Mouse (Mus musculus) cerebellum, adult 2 months (tissue): ENCODE measurements at regions not wholly inside any gene's neighbourhood (a gene's known extent, or its start where the extent isn't known, plus 50 kb on each side); places are given as distances from the start of the nearest gene placed in this dataset.

Experiments used
- DNase-seq, 2 experiments: peaks; one replicate each; pipeline ENCODE4 v3.0.0; 2021
- H3K27ac ChIP-seq: fragments of 200-500 bp; 2 replicates; pipeline ENCODE4 v1.5.1; 2012; ENCODE audit warnings: low read length, control low read depth, inconsistent platforms; ENCODE audit not compliant: insufficient read depth
- H3K27me3 ChIP-seq: fragments of 200-500 bp; 2 replicates; pipeline ENCODE4 v1.6.1; 2012; ENCODE audit warnings: inconsistent platforms, mild to moderate bottlenecking, low read length, moderate library complexity; ENCODE audit not compliant: control insufficient read depth, insufficient read depth
- H3K4me1 ChIP-seq: fragments of 200-500 bp; 2 replicates; pipeline ENCODE4 v1.6.1; 2011; ENCODE audit warnings: low read length; ENCODE audit not compliant: control insufficient read depth, insufficient read depth
- H3K4me3 ChIP-seq: fragments of 200-500 bp; replicated peaks from 2 replicates; pipeline ENCODE3; 2011; ENCODE audit warnings: mild to moderate bottlenecking, low read depth, low read length, control low read depth; ENCODE audit not compliant: insufficient read depth
- CTCF ChIP-seq: fragments of 200-500 bp; IDR thresholded peaks from 2 replicates; pipeline ENCODE4 v1.5.1; 2011; ENCODE audit warnings: low read depth, mild to moderate bottlenecking, control low read depth, low read length, moderate library complexity, borderline replicate concordance; ENCODE audit not compliant: insufficient read depth
- POLR2A ChIP-seq: fragments of 200-500 bp; IDR thresholded peaks from 2 replicates; pipeline ENCODE4 v1.6.1; 2011; ENCODE audit warnings: low read length, control low read depth, borderline replicate concordance; ENCODE audit not compliant: insufficient read depth
- WGBS: fragments of 180-500 bp; shearing (Covaris S2); methylation state at CpG from one replicate; pipeline ENCODE4 v1.1.7; 2018; 5-methylcytosine and 5-hydroxymethylcytosine counted together

DNA sequence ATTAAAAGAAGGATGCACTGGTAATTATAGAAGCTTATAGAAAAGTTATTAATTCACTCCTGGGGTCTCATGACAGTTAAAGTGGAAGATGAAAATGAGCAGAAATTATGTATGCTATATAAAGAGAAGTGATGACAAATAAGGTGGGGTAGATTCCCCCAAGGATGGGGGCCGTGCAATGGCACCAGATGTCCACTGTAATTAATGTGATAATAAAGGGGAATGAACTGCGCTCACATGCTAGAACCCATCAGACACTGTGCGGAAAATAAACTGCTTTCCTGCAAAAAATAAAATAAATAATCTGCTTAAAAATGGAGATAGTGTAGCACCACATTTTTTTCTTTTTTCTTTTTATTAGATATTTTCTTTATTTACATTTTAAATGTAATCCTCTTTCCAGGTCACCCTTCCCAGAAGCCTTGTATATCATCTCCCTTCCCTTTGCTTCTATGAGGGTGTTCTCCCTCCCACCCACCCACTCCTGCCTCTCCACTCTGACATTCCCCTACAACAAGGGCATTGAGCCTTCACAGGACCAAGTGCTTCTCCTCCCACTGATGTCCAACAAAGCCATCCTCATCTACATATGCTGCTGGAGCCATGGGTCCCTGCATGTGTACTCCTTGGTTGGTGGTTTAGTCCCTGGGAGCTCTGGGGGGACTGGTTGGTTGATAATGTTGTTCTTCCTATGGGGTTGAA, 934.0 kb upstream of the Pcdh20 start:
- no peak overlapping the region for H3K27ac ChIP-seq
- 67% methylated on average over 3 of the region's 3 CpGs for WGBS

DNA sequence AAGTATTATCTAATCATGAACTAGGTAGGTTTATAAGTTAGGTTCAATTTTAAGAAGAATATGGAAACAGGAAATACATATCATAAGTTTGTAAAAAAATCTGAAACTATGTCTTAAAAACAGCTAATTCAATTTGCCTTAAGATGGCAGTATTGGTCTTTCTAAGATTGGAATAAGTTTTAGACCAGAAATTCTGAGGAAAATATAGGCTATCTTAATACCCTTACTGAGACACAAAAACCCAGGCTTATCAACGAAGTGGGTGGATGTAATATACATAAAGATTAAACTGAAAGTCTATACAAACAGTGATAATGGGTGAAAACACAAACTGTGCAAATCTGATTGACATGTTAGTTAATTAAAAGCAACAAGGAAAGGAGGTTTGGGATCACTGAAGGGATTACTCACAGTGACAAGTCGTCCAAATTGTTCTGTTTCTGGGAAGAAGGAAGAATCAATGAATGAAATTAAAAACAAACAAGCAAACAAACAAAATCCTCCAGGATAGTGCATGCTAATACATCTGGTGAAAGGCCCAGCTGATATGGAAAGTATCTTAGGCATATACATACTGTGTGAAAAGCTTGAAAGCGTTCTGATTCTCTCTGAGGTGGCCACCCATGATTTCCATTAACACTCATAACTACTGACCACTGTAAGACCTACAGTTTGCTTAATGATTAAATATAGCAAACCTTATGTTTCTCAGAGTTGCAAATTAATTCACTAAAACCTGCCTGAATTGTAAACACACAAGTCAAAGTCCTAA, 931.6 kb upstream of the Pcdh20 start:
- Histone ChIP-seq H3K27ac (no peak overlapping the region), H3K27me3 (no peaks in the 10 kb centered on the region), H3K4me1 (no peaks in the 10 kb centered on the region), H3K4me3 (no peak overlapping the region)
- DNase-seq: no peak
- 45% methylated on average over 3 of the region's 3 CpGs for WGBS
- TF ChIP-seq CTCF (no peak), POLR2A (no peak)

More for the DNA sequence above, 934.0 kb upstream of the Pcdh20 start:
- H3K4me3 ChIP-seq: no peak overlapping the region
- no peak for DNase-seq
- H3K27me3 ChIP-seq: no peaks in the 10 kb centered on the region
- no peak for TF ChIP-seq CTCF
- no peak for TF ChIP-seq POLR2A
- no peaks in the 10 kb centered on the region for H3K4me1 ChIP-seq

DNA sequence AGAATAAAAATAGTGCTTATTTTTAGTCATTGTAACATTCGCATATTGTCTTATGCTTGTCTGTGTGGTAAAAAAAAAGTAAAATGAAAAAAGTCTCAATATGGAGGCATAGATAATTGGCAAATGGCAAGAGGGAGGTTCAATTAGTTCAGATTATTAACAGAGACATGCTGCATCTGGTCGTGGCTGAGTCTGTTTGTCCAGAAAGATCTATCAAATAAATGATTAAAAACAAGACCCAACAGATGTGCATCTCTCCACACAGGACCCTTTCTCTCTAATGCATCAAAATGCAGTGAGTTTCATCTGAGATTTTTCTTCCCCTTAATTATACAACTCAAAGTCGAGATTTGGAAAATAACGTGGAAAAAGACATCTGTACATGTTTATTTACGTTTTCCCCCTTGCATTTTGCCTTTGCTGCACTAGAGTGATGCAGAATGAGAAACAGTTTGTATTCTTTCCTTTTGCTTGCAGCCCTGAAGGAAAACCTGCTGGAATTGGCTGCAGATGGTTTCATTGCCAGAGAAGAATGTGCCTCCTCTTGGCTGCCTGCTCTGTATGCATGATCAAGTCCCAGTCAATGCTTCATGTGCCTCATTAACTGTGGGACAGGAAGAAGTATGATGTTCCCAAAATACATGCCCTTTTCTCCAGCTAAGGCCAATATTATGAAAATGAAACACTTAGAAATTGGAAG, 886.0 kb upstream of the Pcdh20 start:
- no peak overlapping the region for H3K4me3 ChIP-seq
- no peaks in the 10 kb centered on the region for H3K27me3 ChIP-seq
- WGBS: 43% methylated on average over 5 of the region's 5 CpGs
- DNase-seq: no peak
- TF ChIP-seq CTCF (no peak), POLR2A (no peak)
- no peaks in the 10 kb centered on the region for H3K4me1 ChIP-seq
- no peak overlapping the region for H3K27ac ChIP-seq

DNA sequence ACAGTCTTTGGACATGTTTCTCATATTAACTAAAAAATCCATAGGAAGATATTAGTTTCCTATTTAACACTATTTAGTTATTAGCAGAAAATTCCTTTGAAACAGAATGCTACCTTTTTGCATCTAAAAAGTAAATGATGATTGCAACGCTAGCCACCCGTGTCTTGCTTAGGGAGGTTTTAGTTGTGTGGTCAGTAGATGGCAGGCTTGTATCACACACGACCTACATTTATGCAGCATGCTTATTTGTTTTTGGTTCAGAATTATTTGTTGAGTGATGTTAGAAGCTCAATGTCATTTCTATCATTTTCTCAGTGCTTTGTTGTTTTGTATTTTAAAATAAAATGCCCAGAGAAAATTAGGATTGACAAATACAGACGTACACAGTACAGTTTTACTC, 876.8 kb upstream of the Pcdh20 start:
- no peak for DNase-seq
- TF ChIP-seq CTCF (peak; percentile 22; the same call in 1 of the 2 replicates), POLR2A (no peak)
- Histone ChIP-seq H3K27me3 (no peaks in the 10 kb centered on the region), H3K27ac (no peak overlapping the region), H3K4me1 (no peaks in the 10 kb centered on the region), H3K4me3 (no peak overlapping the region)
- 37% methylated on average over 4 of the region's 4 CpGs for WGBS

DNA sequence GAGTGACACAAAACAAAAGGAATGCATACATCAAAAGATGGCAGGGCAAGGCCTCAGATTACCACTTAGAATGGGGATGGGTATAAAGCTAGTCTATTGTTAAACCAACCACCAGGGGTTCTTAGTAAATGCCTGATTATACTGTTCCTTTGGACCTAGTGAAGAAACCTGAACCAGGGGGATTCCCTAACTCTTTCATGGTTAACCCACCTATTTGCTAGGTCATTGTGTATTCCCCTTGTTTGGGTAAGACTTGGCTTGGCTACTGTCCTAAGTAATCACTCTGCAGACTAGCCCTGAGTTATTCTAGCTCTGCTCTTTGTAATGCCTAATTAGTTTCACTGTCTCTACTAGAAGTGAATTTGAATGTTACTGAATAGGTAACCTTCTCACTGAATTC, 853.9 kb upstream of the Pcdh20 start:
- Histone ChIP-seq H3K4me1 (no peaks in the 10 kb centered on the region), H3K27me3 (no peaks in the 10 kb centered on the region), H3K4me3 (no peak overlapping the region), H3K27ac (no peak overlapping the region)
- DNase-seq: no peak
- no peak for TF ChIP-seq POLR2A
- TF ChIP-seq CTCF: no peak

DNA sequence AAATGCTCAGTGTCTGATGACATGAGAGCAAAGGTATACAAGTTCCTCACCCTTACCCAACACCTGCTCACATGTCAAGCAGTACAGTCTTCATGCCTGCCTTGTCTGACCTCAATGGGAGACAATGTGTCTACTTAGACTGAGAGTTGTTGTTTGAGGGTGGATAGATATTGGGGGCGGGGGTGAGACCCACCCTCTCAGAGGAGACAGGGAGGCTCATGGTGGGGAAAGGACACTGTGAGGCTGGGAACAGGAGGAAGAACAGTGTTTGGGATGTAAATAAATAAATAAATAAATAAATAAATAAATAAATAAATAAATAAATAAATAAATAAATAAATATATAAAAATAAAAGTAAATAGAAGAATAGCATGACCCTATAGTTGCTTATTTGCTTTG, 837.3 kb upstream of the Pcdh20 start:
- H3K4me1 ChIP-seq: no peaks in the 10 kb centered on the region
- H3K27ac ChIP-seq: no peak overlapping the region
- WGBS: 89% methylated on average over 1 of the region's 1 CpGs
- no peak for TF ChIP-seq CTCF
- no peaks in the 10 kb centered on the region for H3K27me3 ChIP-seq
- no peak overlapping the region for H3K4me3 ChIP-seq
- no peak for DNase-seq
